Mouse (Mus musculus): Measurements from ENCODE around the gene Jarid2. TPM values are rescaled to one million over a fixed set of nuclear protein-coding genes. Genes with fewer than 3 reads are reported as not detected.

The Jarid2 gene
- polyA plus RNA-seq, 1 experiment from 2014 or later: 28.0 TPM

GRCm38 (mm10) chr13:44921095-44921494 lies 191.8 kb downstream of the Jarid2 start:
- H3K9ac ChIP-seq (replicated peaks; ENCODE audit: low read depth, low read length): no peak overlapping the region
- 67% methylated on average over 10 of the region's 10 CpGs for WGBS
- H3K36me3 ChIP-seq (ENCODE audit: control insufficient read depth, insufficient read depth, low read length): peaks cover 73% of the 10 kb centered on the region
- no peak overlapping the region for H3K4me3 ChIP-seq (ENCODE audit: low read depth, low read length)
- ATAC-seq (ENCODE audit: low read depth): no peak
- H3K4me2 ChIP-seq (ENCODE audit: low read depth, low read length): no peak overlapping the region
- H3K9me3 ChIP-seq (ENCODE audit: control insufficient read depth, low read length): no peaks in the 10 kb centered on the region
- H3K27me3 ChIP-seq (ENCODE audit: control insufficient read depth, insufficient read depth, low read length): no peaks in the 10 kb centered on the region
- H3K27ac ChIP-seq (ENCODE audit: low read depth, low read length): no peak overlapping the region
- no peaks in the 10 kb centered on the region for H3K4me1 ChIP-seq (ENCODE audit: control insufficient read depth, insufficient read depth, low read length)

GRCm38 (mm10) chr13:44921721-44922120 lies 192.4 kb downstream of the Jarid2 start:
- Histone ChIP-seq H3K27me3 (ENCODE audit: control insufficient read depth, insufficient read depth, low read length) (no peaks in the 10 kb centered on the region), H3K4me3 (ENCODE audit: low read depth, low read length) (no peak overlapping the region), H3K4me2 (ENCODE audit: low read depth, low read length) (no peak overlapping the region), H3K9me3 (ENCODE audit: control insufficient read depth, low read length) (no peaks in the 10 kb centered on the region), H3K36me3 (ENCODE audit: control insufficient read depth, insufficient read depth, low read length) (peaks cover 67% of the 10 kb centered on the region), H3K4me1 (ENCODE audit: control insufficient read depth, insufficient read depth, low read length) (no peaks in the 10 kb centered on the region), H3K9ac (replicated peaks; ENCODE audit: low read depth, low read length) (no peak overlapping the region), H3K27ac (ENCODE audit: low read depth, low read length) (no peak overlapping the region)
- no peak for ATAC-seq (ENCODE audit: low read depth)
- 91% methylated on average over 5 of the region's 5 CpGs for WGBS

- H3K27me3 ChIP-seq (ENCODE audit: control insufficient read depth, insufficient read depth, low read length): no peaks in the 10 kb centered on the region
- H3K27ac ChIP-seq (ENCODE audit: low read depth, low read length): no peak overlapping the region
- no peak overlapping the region for H3K4me2 ChIP-seq (ENCODE audit: low read depth, low read length)
- WGBS: 89% methylated on average over 3 of the region's 3 CpGs
- H3K9ac ChIP-seq (replicated peaks; ENCODE audit: low read depth, low read length): no peak overlapping the region
- no peak overlapping the region for H3K4me3 ChIP-seq (ENCODE audit: low read depth, low read length)
- peaks cover 49% of the 10 kb centered on the region for H3K36me3 ChIP-seq (ENCODE audit: control insufficient read depth, insufficient read depth, low read length)
- no peaks in the 10 kb centered on the region for H3K9me3 ChIP-seq (ENCODE audit: control insufficient read depth, low read length)
- H3K4me1 ChIP-seq (ENCODE audit: control insufficient read depth, insufficient read depth, low read length): no peaks in the 10 kb centered on the region
- no peak for ATAC-seq (ENCODE audit: low read depth)
These were observed 194.8 kb downstream of the Jarid2 start for GRCm38 (mm10) chr13:44924042-44924441.

GRCm38 (mm10) chr13:44925173-44925572 lies 195.9 kb downstream of the Jarid2 start:
- WGBS: 87% methylated on average over 2 of the region's 2 CpGs
- H3K9me3 ChIP-seq (ENCODE audit: control insufficient read depth, low read length): no peaks in the 10 kb centered on the region
- no peaks in the 10 kb centered on the region for H3K27me3 ChIP-seq (ENCODE audit: control insufficient read depth, insufficient read depth, low read length)
- no peaks in the 10 kb centered on the region for H3K4me1 ChIP-seq (ENCODE audit: control insufficient read depth, insufficient read depth, low read length)
- H3K27ac ChIP-seq (ENCODE audit: low read depth, low read length): no peak overlapping the region
- no peak overlapping the region for H3K4me2 ChIP-seq (ENCODE audit: low read depth, low read length)
- no peak overlapping the region for H3K4me3 ChIP-seq (ENCODE audit: low read depth, low read length)
- ATAC-seq (ENCODE audit: low read depth): no peak
- H3K36me3 ChIP-seq (ENCODE audit: control insufficient read depth, insufficient read depth, low read length): peaks cover 42% of the 10 kb centered on the region
- H3K9ac ChIP-seq (replicated peaks; ENCODE audit: low read depth, low read length): no peak overlapping the region

GRCm38 (mm10) chr13:44926311-44926710 lies 197.0 kb downstream of the Jarid2 start:
- Histone ChIP-seq H3K4me3 (ENCODE audit: low read depth, low read length) (no peak overlapping the region), H3K4me2 (ENCODE audit: low read depth, low read length) (no peak overlapping the region), H3K27me3 (ENCODE audit: control insufficient read depth, insufficient read depth, low read length) (no peaks in the 10 kb centered on the region), H3K4me1 (ENCODE audit: control insufficient read depth, insufficient read depth, low read length) (no peaks in the 10 kb centered on the region), H3K9ac (replicated peaks; ENCODE audit: low read depth, low read length) (no peak overlapping the region), H3K27ac (ENCODE audit: low read depth, low read length) (no peak overlapping the region), H3K36me3 (ENCODE audit: control insufficient read depth, insufficient read depth, low read length) (peaks cover 42% of the 10 kb centered on the region), H3K9me3 (ENCODE audit: control insufficient read depth, low read length) (no peaks in the 10 kb centered on the region)
- 84% methylated on average over 2 of the region's 2 CpGs for WGBS
- ATAC-seq (ENCODE audit: low read depth): no peak

GRCm38 (mm10) chr13:44932307-44933264 lies 203.3 kb downstream of the Jarid2 start:
- Histone ChIP-seq H3K4me3 (ENCODE audit: low read depth, low read length) (no peak overlapping the region), H3K9ac (replicated peaks; ENCODE audit: low read depth, low read length) (no peak overlapping the region), H3K4me1 (ENCODE audit: control insufficient read depth, insufficient read depth, low read length) (peaks cover 12% of the 10 kb centered on the region; the same call in 1 of the 2 replicates), H3K4me2 (ENCODE audit: low read depth, low read length) (peak overlapping the region; percentile 2; the same call in 1 of the 2 replicates), H3K27me3 (ENCODE audit: control insufficient read depth, insufficient read depth, low read length) (no peaks in the 10 kb centered on the region), H3K27ac (ENCODE audit: low read depth, low read length) (no peak overlapping the region; the same call in 1 of the 2 replicates), H3K36me3 (ENCODE audit: control insufficient read depth, insufficient read depth, low read length) (no peaks in the 10 kb centered on the region; the same call in 1 of the 2 replicates), H3K9me3 (ENCODE audit: control insufficient read depth, low read length) (no peaks in the 10 kb centered on the region)
- peak; percentile 57; the same call in 1 of the 2 replicates for ATAC-seq (ENCODE audit: low read depth)
- WGBS: 58% methylated on average over 18 of the region's 18 CpGs

- no peaks in the 10 kb centered on the region for H3K27me3 ChIP-seq (ENCODE audit: control insufficient read depth, insufficient read depth, low read length)
- H3K4me2 ChIP-seq (ENCODE audit: low read depth, low read length): no peak overlapping the region
- no peak for ATAC-seq (ENCODE audit: low read depth)
- no peak overlapping the region for H3K27ac ChIP-seq (ENCODE audit: low read depth, low read length)
- H3K9ac ChIP-seq (replicated peaks; ENCODE audit: low read depth, low read length): no peak overlapping the region
- 37% methylated on average over 7 of the region's 7 CpGs for WGBS
- no peaks in the 10 kb centered on the region for H3K9me3 ChIP-seq (ENCODE audit: control insufficient read depth, low read length)
- no peak overlapping the region for H3K4me3 ChIP-seq (ENCODE audit: low read depth, low read length)
- no peaks in the 10 kb centered on the region; the same call in 1 of the 2 replicates for H3K36me3 ChIP-seq (ENCODE audit: control insufficient read depth, insufficient read depth, low read length)
- H3K4me1 ChIP-seq (ENCODE audit: control insufficient read depth, insufficient read depth, low read length): peaks cover 12% of the 10 kb centered on the region; the same call in 1 of the 2 replicates
These were observed 204.3 kb downstream of the Jarid2 start for GRCm38 (mm10) chr13:44933575-44933974.

- Histone ChIP-seq H3K4me2 (ENCODE audit: low read depth, low read length) (no peak overlapping the region), H3K4me3 (ENCODE audit: low read depth, low read length) (no peak overlapping the region), H3K27me3 (ENCODE audit: control insufficient read depth, insufficient read depth, low read length) (no peaks in the 10 kb centered on the region), H3K27ac (ENCODE audit: low read depth, low read length) (no peak overlapping the region), H3K4me1 (ENCODE audit: control insufficient read depth, insufficient read depth, low read length) (peaks cover 16% of the 10 kb centered on the region; the same call in 1 of the 2 replicates), H3K36me3 (ENCODE audit: control insufficient read depth, insufficient read depth, low read length) (no peaks in the 10 kb centered on the region), H3K9ac (replicated peaks; ENCODE audit: low read depth, low read length) (no peak overlapping the region), H3K9me3 (ENCODE audit: control insufficient read depth, low read length) (no peaks in the 10 kb centered on the region)
- WGBS: 89% methylated on average over 3 of the region's 3 CpGs
- no peak for ATAC-seq (ENCODE audit: low read depth)
These were observed 208.4 kb downstream of the Jarid2 start for GRCm38 (mm10) chr13:44937681-44938080.

- H3K9me3 ChIP-seq (ENCODE audit: control insufficient read depth, low read length): no peaks in the 10 kb centered on the region
- H3K27ac ChIP-seq (ENCODE audit: low read depth, low read length): no peak overlapping the region
- no peaks in the 10 kb centered on the region for H3K27me3 ChIP-seq (ENCODE audit: control insufficient read depth, insufficient read depth, low read length)
- H3K4me1 ChIP-seq (ENCODE audit: control insufficient read depth, insufficient read depth, low read length): 0 out of 2 replicates have a peak, but pooled peaks cover 11% of the 10 kb centered on the region
- no peak overlapping the region for H3K9ac ChIP-seq (replicated peaks; ENCODE audit: low read depth, low read length)
- no peak for ATAC-seq (ENCODE audit: low read depth)
- H3K36me3 ChIP-seq (ENCODE audit: control insufficient read depth, insufficient read depth, low read length): no peaks in the 10 kb centered on the region
- 85% methylated on average over 8 of the region's 8 CpGs for WGBS
- H3K4me2 ChIP-seq (ENCODE audit: low read depth, low read length): no peak overlapping the region
- no peak overlapping the region for H3K4me3 ChIP-seq (ENCODE audit: low read depth, low read length)
These were observed 210.2 kb downstream of the Jarid2 start for GRCm38 (mm10) chr13:44939326-44940035.
